Mouse (Mus musculus) MEL (cell line): ENCODE measurements at regions not wholly inside any gene's neighbourhood (a gene's known extent, or its start where the extent isn't known, plus 50 kb on each side); places are given as distances from the start of the nearest gene placed in this dataset.

Source experiments
- DNase-seq: peaks from one replicate; pipeline ENCODE4 v3.0.0; 2011; ENCODE audit warnings: low read depth, low spot score
- H3K27ac ChIP-seq: 2 replicates; pipeline ENCODE4 v1.5.1; 2012; ENCODE audit warnings: low read depth, mild to moderate bottlenecking, control low read depth, low read length, moderate library complexity; ENCODE audit not compliant: control insufficient read depth
- H3K27me3 ChIP-seq, 2 experiments: fragments of 150-350 bp in 1 of 2; sonication (generic) in 1 of 2; 2 replicates each; pipeline ENCODE4 v1.6.1; 2012; ENCODE audit warnings: low read length in 2 of 2, mild to moderate bottlenecking in 2 of 2, improper control_type of control experiment in 1 of 2, moderate library complexity in 1 of 2; ENCODE audit not compliant: insufficient read depth in 2 of 2, control insufficient read depth in 1 of 2
- H3K36me3 ChIP-seq, 2 experiments: 2 replicates each; pipeline ENCODE4 v1.6.1; 2012 to 2014; ENCODE audit warnings: low read length in 2 of 2, improper control_type of control experiment in 1 of 2, inconsistent platforms in 1 of 2, mild to moderate bottlenecking in 1 of 2; ENCODE audit not compliant: insufficient read depth in 2 of 2, control insufficient read depth in 1 of 2
- H3K4me1 ChIP-seq, 2 experiments: fragments of 150-350 bp in 1 of 2; sonication (generic) in 1 of 2; 2 replicates each; pipeline ENCODE4 v1.6.1; 2012; ENCODE audit warnings: low read length in 2 of 2, improper control_type of control experiment in 1 of 2, mild to moderate bottlenecking in 1 of 2; ENCODE audit not compliant: insufficient read depth in 2 of 2, control insufficient read depth in 1 of 2
- H3K4me3 ChIP-seq, 2 experiments: fragments of 150-350 bp in 1 of 2; sonication (generic) in 1 of 2; 2 replicates each; pipeline ENCODE4 v1.5.1; 2012; ENCODE audit warnings: low read depth in 2 of 2, low read length in 2 of 2, mild to moderate bottlenecking in 2 of 2, moderate library complexity in 2 of 2, control low read depth in 1 of 2, improper control_type of control experiment in 1 of 2; ENCODE audit not compliant: control insufficient read depth in 1 of 2, insufficient read depth in 1 of 2
- H3K79me2 ChIP-seq: 2 replicates; pipeline ENCODE4 v1.6.1; 2012; ENCODE audit warnings: mild to moderate bottlenecking, low read length, moderate library complexity; ENCODE audit not compliant: control insufficient read depth, poor library complexity, insufficient read depth
- H3K9ac ChIP-seq: 2 replicates; pipeline ENCODE4 v1.6.1; 2012; ENCODE audit warnings: low read depth, mild to moderate bottlenecking, control low read depth, low read length, moderate library complexity; ENCODE audit not compliant: control insufficient read depth, poor library complexity, severe bottlenecking
- H3K9me3 ChIP-seq: fragments of 150-350 bp; sonication (generic); replicated peaks from 2 replicates; pipeline ENCODE4 v1.6.1; 2012; ENCODE audit warnings: mild to moderate bottlenecking, low read length, improper control_type of control experiment, moderate library complexity; ENCODE audit not compliant: insufficient read depth
- BHLHE40 ChIP-seq: IDR thresholded peaks from 2 replicates; pipeline ENCODE4 v1.6.1; 2012; ENCODE audit warnings: low read depth, mild to moderate bottlenecking, inconsistent platforms, low read length, improper control_type of control experiment, borderline replicate concordance
- CHD1 ChIP-seq: IDR thresholded peaks from 2 replicates; pipeline ENCODE4 v1.6.1; 2012; ENCODE audit warnings: low read depth, mild to moderate bottlenecking, inconsistent platforms, low read length, improper control_type of control experiment
- ELF1 ChIP-seq: IDR thresholded peaks from 2 replicates; pipeline ENCODE4 v1.6.1; 2014; ENCODE audit warnings: low read depth, mild to moderate bottlenecking, inconsistent platforms, low read length, improper control_type of control experiment, moderate library complexity
- EP300 ChIP-seq, 2 experiments: IDR thresholded peaks; 2 replicates each; pipeline ENCODE4 v1.6.1; 2011; ENCODE audit warnings: improper control_type of control experiment in 2 of 2, low read length in 2 of 2, low read depth in 1 of 2, mild to moderate bottlenecking in 1 of 2
- GABPA ChIP-seq: IDR thresholded peaks from 2 replicates; pipeline ENCODE4 v1.6.1; 2012; ENCODE audit warnings: low read depth, mild to moderate bottlenecking, inconsistent platforms, low read length, improper control_type of control experiment, moderate library complexity
- GATA1 ChIP-seq: IDR thresholded peaks from 2 replicates; pipeline ENCODE4 v1.6.1; 2011; ENCODE audit warnings: low read depth, low read length, improper control_type of control experiment
- KAT2A ChIP-seq: conservative IDR thresholded peaks from 2 replicates; pipeline ENCODE4 v1.6.1; 2012; ENCODE audit warnings: low read depth, low read length, improper control_type of control experiment, inconsistent platforms
- MAFK ChIP-seq: IDR thresholded peaks from 2 replicates; pipeline ENCODE4 v1.6.1; 2011; ENCODE audit warnings: low read depth, mild to moderate bottlenecking, low read length, improper control_type of control experiment, borderline replicate concordance
- MAX ChIP-seq: IDR thresholded peaks from 2 replicates; pipeline ENCODE4 v1.6.1; 2011; ENCODE audit warnings: low read length, improper control_type of control experiment
- MAZ ChIP-seq: IDR thresholded peaks from 2 replicates; pipeline ENCODE4 v1.6.1; 2012; ENCODE audit warnings: low read depth, mild to moderate bottlenecking, inconsistent platforms, low read length, improper control_type of control experiment
- MYC ChIP-seq: IDR thresholded peaks from 2 replicates; pipeline ENCODE4 v1.6.1; 2011; ENCODE audit warnings: low read depth, mild to moderate bottlenecking, low read length, improper control_type of control experiment, moderate library complexity
- NELFE ChIP-seq: IDR thresholded peaks from 2 replicates; pipeline ENCODE4 v1.6.1; 2011; ENCODE audit warnings: low read depth, low read length, improper control_type of control experiment
- NRF1 ChIP-seq: IDR thresholded peaks from 2 replicates; pipeline ENCODE4 v1.6.1; 2014; ENCODE audit warnings: low read depth, mild to moderate bottlenecking, inconsistent platforms, low read length, improper control_type of control experiment, moderate library complexity; ENCODE audit not compliant: poor library complexity, insufficient read depth, severe bottlenecking
- POLR2AphosphoS2 ChIP-seq: IDR thresholded peaks from 2 replicates; pipeline ENCODE4 v1.6.1; 2011; ENCODE audit warnings: low read length, improper control_type of control experiment
- RAD21 ChIP-seq: IDR thresholded peaks from 2 replicates; pipeline ENCODE4 v1.6.1; 2011; ENCODE audit warnings: mild to moderate bottlenecking, low read depth, low read length, improper control_type of control experiment
- TBP ChIP-seq: IDR thresholded peaks from 2 replicates; pipeline ENCODE4 v1.8.0; 2011; ENCODE audit warnings: low read depth, low read length, improper control_type of control experiment
- TCF12 ChIP-seq: IDR thresholded peaks from 2 replicates; pipeline ENCODE4 v1.6.1; 2014; ENCODE audit warnings: low read depth, mild to moderate bottlenecking, inconsistent platforms, low read length, improper control_type of control experiment, moderate library complexity
- USF2 ChIP-seq, 2 experiments: IDR thresholded peaks; 2 replicates each; pipeline ENCODE4 v1.6.1; 2011 to 2012; ENCODE audit warnings: improper control_type of control experiment in 2 of 2, low read length in 2 of 2, borderline replicate concordance in 1 of 2, inconsistent platforms in 1 of 2, low read depth in 1 of 2, mild to moderate bottlenecking in 1 of 2; ENCODE audit not compliant: insufficient read depth in 1 of 2
- ZKSCAN1 ChIP-seq: IDR thresholded peaks from 2 replicates; pipeline ENCODE4 v1.6.1; 2012; ENCODE audit warnings: low read depth, mild to moderate bottlenecking, inconsistent platforms, low read length, improper control_type of control experiment, moderate library complexity

- DNase-seq, result no peak
- H3K9me3 ChIP-seq, result no peaks in the 10 kb centered on the region
- H3K79me2 ChIP-seq, result no peaks in the 10 kb centered on the region
- H3K27me3 ChIP-seq, result no peaks in the 10 kb centered on the region
- H3K4me3 ChIP-seq, result no peak overlapping the region
- no peak overlapping the region for H3K27ac ChIP-seq
- no peak overlapping the region for H3K9ac ChIP-seq
- TF ChIP-seq MAZ (no peak), EP300 (IDR thresholded peaks at IDR 0.05; ENCODE audit: low read depth in 1 of 2, low read length in 2 of 2) (no peak), GABPA (no peak), TBP (no peak), MAX (no peak), KAT2A (no peak), POLR2AphosphoS2 (no peak), TCF12 (no peak)
- H3K36me3 ChIP-seq, result no peaks in the 10 kb centered on the region
- no peaks in the 10 kb centered on the region for H3K4me1 ChIP-seq
These were observed 291.9 kb upstream of the Klf4 start for GRCm38 (mm10) chr4:55824047-55824760.

GRCm38 (mm10) chr4:55823583-55823982 lies 291.3 kb upstream of the Klf4 start:
- H3K9me3 ChIP-seq, result no peaks in the 10 kb centered on the region
- no peak overlapping the region for H3K9ac ChIP-seq
- no peak overlapping the region for H3K4me3 ChIP-seq
- H3K4me1 ChIP-seq, result no peaks in the 10 kb centered on the region
- DNase-seq, result no peak
- TF ChIP-seq MAFK, result no peak
- TF ChIP-seq ZKSCAN1, result no peak
- no peak for TF ChIP-seq RAD21
- TF ChIP-seq ELF1, result no peak
- TF ChIP-seq CHD1, result no peak
- no peak for TF ChIP-seq NELFE
- no peaks in the 10 kb centered on the region for H3K79me2 ChIP-seq
- H3K36me3 ChIP-seq, result no peaks in the 10 kb centered on the region
- no peak overlapping the region for H3K27ac ChIP-seq
- H3K27me3 ChIP-seq, result no peaks in the 10 kb centered on the region

- DNase-seq, result no peak
- Histone ChIP-seq H3K79me2 (no peaks in the 10 kb centered on the region), H3K4me3 (no peak overlapping the region), H3K9ac (no peak overlapping the region), H3K27ac (no peak overlapping the region), H3K4me1 (no peaks in the 10 kb centered on the region), H3K27me3 (no peaks in the 10 kb centered on the region), H3K9me3 (no peaks in the 10 kb centered on the region), H3K36me3 (no peaks in the 10 kb centered on the region)
- TF ChIP-seq KAT2A (no peak), TBP (no peak), GATA1 (no peak), NRF1 (no peak), MYC (no peak), BHLHE40 (no peak), EP300 (IDR thresholded peaks at IDR 0.05; ENCODE audit: low read depth in 1 of 2, low read length in 2 of 2) (no peak), USF2 (IDR thresholded peaks at IDR 0.05; ENCODE audit: borderline replicate concordance in 1 of 2, insufficient read depth in 1 of 2, low read depth in 1 of 2, low read length in 2 of 2) (no peak)
These were observed 285.0 kb upstream of the Klf4 start for GRCm38 (mm10) chr4:55817035-55817818.
